Mouse (Mus musculus) limb, embryonic 14.5 days (tissue): ENCODE measurements at regions not wholly inside any gene's neighbourhood (a gene's known extent, or its start where the extent isn't known, plus 50 kb on each side); places are given as distances from the start of the nearest gene placed in this dataset.

Experiments used
- ATAC-seq: fragments of 200-750 bp; cut with Nextera tagmentation; 2 replicates; pipeline ENCODE4 v1.8.0; 2017; ENCODE audit warnings: low read depth, moderate number of reproducible peaks, moderate TSS enrichment; ENCODE audit not compliant: low FRiP score
- DNase-seq: peaks from one replicate; pipeline ENCODE4 v3.0.0-alpha.2; 2015; ENCODE audit warnings: low spot score
- H3K27ac ChIP-seq: fragments of 300-500 bp; sonication (generic); replicated peaks from 2 replicates; pipeline ENCODE4 v1.5.1; 2014; ENCODE audit warnings: low read depth, mild to moderate bottlenecking, low read length, moderate library complexity, mixed read lengths
- H3K27me3 ChIP-seq: fragments of 300-500 bp; sonication (generic); 2 replicates; pipeline ENCODE4 v1.6.1; 2014; ENCODE audit warnings: low read length, mixed read lengths; ENCODE audit not compliant: control insufficient read depth, insufficient read depth
- H3K36me3 ChIP-seq: fragments of 300-500 bp; sonication (generic); 2 replicates; pipeline ENCODE4 v1.6.1; 2014; ENCODE audit warnings: mild to moderate bottlenecking, low read length, moderate library complexity, mixed read lengths; ENCODE audit not compliant: control insufficient read depth, insufficient read depth
- H3K4me1 ChIP-seq: fragments of 300-500 bp; sonication (generic); 2 replicates; pipeline ENCODE4 v1.6.1; 2014; ENCODE audit warnings: antibody characterized with exemption, low read length, mixed read lengths; ENCODE audit not compliant: control insufficient read depth, insufficient read depth
- H3K4me2 ChIP-seq: fragments of 300-500 bp; sonication (generic); replicated peaks from 2 replicates; pipeline ENCODE4 v1.6.1; 2014; ENCODE audit warnings: low read depth, mild to moderate bottlenecking, low read length, moderate library complexity; ENCODE audit not compliant: severe bottlenecking
- H3K4me3 ChIP-seq: fragments of 300-500 bp; sonication (generic); replicated peaks from 2 replicates; pipeline ENCODE4 v1.5.1; 2014; ENCODE audit warnings: low read length
- H3K9ac ChIP-seq: fragments of 300-500 bp; sonication (generic); 2 replicates; pipeline ENCODE4 v1.6.1; 2014; ENCODE audit warnings: mild to moderate bottlenecking, low read depth, low read length, moderate library complexity; ENCODE audit not compliant: severe bottlenecking
- H3K9me3 ChIP-seq: fragments of 300-500 bp; sonication (generic); 2 replicates; pipeline ENCODE4 v1.6.1; 2016; ENCODE audit warnings: low read length; ENCODE audit not compliant: control insufficient read depth
- POLR2A ChIP-seq: fragments of 200-500 bp; IDR thresholded peaks from 2 replicates; pipeline ENCODE4 v1.8.0; 2012; ENCODE audit warnings: inconsistent platforms, mild to moderate bottlenecking, moderate library complexity, borderline replicate concordance; ENCODE audit not compliant: insufficient read depth, insufficient read length; ENCODE audit errors: extremely low read depth
- WGBS: fragments of 180-500 bp; shearing (Covaris S2); extraction: QIAGEN DNeasy Blood & Tissue Kit; methylation state at CpG from one replicate; pipeline ENCODE4 v1.1.7; 2014; 5-methylcytosine and 5-hydroxymethylcytosine counted together

- H3K36me3 ChIP-seq: no peaks in the 10 kb centered on the region
- TF ChIP-seq POLR2A: no peak
- DNase-seq (no peak), ATAC-seq (no peak)
- peaks cover 9% of the 10 kb centered on the region for H3K4me1 ChIP-seq
- no peak overlapping the region for H3K9ac ChIP-seq
- no peak overlapping the region; the same call in 1 of the 2 replicates for H3K27ac ChIP-seq
- H3K4me3 ChIP-seq: no peak overlapping the region
- WGBS: 28% methylated on average over 15 of the region's 15 CpGs
- H3K27me3 ChIP-seq: no peaks in the 10 kb centered on the region
- no peaks in the 10 kb centered on the region; the same call in 1 of the 2 replicates for H3K9me3 ChIP-seq
- H3K4me2 ChIP-seq: 0 out of 2 replicates have a peak overlapping the region, but pooled peaks have one; percentile 3
Observed at GRCm38 (mm10) chr16:30205816-30206356, 61.4 kb downstream of the Cpn2 start.
